Mouse (Mus musculus) CH12.LX (cell line): ENCODE measurements around the gene Micu1.

Source experiments
- CTCF ChIP-seq, 2 experiments: IDR thresholded peaks in 1 of 2; conservative IDR thresholded peaks in 1 of 2; 2 replicates each; pipeline ENCODE4 v1.5.1; 2011 to 2012; ENCODE audit warnings: low read depth in 2 of 2, low read length in 2 of 2, improper control_type of control experiment in 1 of 2, inconsistent platforms in 1 of 2, mild to moderate bottlenecking in 1 of 2, moderate library complexity in 1 of 2
- SMC3 ChIP-seq: IDR thresholded peaks from 2 replicates; pipeline ENCODE4 v1.6.1; 2011; ENCODE audit warnings: low read depth, low read length, improper control_type of control experiment

DNA sequence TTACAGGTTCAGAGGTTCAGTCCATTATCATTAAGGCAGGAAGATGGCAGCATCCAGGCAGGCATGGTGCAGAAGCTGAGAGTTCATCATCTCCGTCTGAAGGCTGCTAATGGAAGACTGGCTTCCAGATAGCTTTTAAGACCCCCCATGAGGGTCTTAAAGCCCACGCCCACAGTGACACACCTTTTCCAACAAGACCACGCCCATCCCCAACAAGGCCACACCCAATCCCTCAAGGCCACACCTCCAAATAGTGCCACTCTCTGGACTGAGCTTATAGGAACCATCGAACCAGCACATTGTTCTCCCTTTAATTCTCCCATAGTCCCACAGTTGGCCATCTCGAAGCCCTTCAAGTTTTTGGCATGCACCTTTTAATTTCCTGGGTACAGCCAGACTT lies 2.8 kb upstream of the Micu1 start:
- no peak for TF ChIP-seq SMC3
- TF ChIP-seq CTCF (conservative IDR thresholded peaks at IDR 0.05 in 1 of 2, IDR thresholded peaks at IDR 0.05 in 1 of 2; ENCODE audit: low read depth in 2 of 2, low read length in 2 of 2), result no peak
